Mouse (Mus musculus): Measurements from ENCODE around the gene Sestd1. TPM values are rescaled to one million over a fixed set of nuclear protein-coding genes. Genes with fewer than 3 reads are reported as not detected.

The Sestd1 gene
- total and polyA plus RNA-seq, 2 experiments from 2014 or later, result 21.0 to 41.3 TPM

DNA sequence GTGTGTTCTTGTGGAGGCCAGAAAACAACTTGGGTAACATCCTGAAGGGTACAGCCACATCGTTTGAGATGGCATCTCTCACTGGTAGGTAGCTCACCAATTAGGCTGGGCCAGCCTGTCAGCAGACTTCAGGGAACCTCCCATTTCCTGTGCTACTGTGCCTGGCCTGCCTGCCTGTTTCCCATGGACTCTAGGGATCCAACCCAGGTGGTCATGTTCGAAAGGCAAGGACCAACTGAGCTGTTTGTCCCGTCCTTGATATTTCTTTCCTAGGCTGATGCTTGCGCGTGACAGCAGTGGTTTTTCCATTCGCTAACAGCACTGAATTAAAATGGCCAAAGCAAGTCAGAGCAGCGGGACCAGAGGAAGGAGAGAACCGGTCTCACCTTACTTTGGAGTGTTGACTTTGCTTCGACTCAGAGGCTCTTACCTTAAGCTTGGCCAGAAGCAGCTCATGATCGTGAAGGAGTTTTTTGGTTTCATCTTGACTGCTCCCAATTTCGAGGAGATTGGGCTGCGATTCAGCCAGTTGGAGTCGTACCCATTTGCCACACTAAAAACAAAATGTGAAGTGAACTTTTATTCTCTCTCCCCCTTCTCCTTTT lies 112.2 kb downstream of the Sestd1 start:
- no peak for ATAC-seq
- Histone ChIP-seq H3K4me3 (ENCODE audit: low read length) (no peak overlapping the region), H3K4me1 (ENCODE audit: insufficient read depth, low read length) (no peaks in the 10 kb centered on the region), H3K27ac (no peak overlapping the region), H3K9ac (replicated peaks; ENCODE audit: low read length) (no peak overlapping the region), H3K27me3 (ENCODE audit: insufficient read depth, low read length) (no peaks in the 10 kb centered on the region), H3K9me3 (ENCODE audit: low read length) (no peaks in the 10 kb centered on the region), H3K36me3 (ENCODE audit: insufficient read depth, low read length) (no peaks in the 10 kb centered on the region), H3K4me2 (ENCODE audit: low read depth, low read length) (no peak overlapping the region)
- DNase-seq (ENCODE audit: low spot score), result no peak
- 90% methylated on average over 13 of the region's 13 CpGs for WGBS
- no peak for TF ChIP-seq CTCF (IDR thresholded peaks at IDR 0.05; ENCODE audit: low read depth)

DNA sequence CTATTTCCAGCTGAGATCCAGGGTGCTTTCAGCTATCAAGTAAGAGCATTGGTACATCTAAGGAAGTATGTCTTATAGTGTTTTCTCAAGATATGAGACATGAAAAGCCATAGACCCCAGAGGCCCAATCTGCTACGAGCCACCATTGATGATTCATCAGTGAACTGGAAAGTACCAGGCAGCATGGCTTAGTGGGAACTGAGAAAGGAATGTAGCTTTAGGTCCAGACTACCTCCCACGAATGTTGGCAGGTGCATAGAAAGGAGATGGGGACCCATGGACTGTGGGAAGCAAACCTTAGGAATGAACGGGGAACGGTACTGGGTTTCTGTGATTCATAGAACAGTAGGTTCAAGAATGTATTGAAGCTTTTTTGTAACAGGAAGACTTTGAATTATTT lies 114.0 kb downstream of the Sestd1 start:
- Histone ChIP-seq H3K4me3 (ENCODE audit: low read length) (no peak overlapping the region), H3K9me3 (ENCODE audit: low read length) (no peaks in the 10 kb centered on the region), H3K27me3 (ENCODE audit: insufficient read depth, low read length) (no peaks in the 10 kb centered on the region), H3K27ac (no peak overlapping the region), H3K9ac (replicated peaks; ENCODE audit: low read length) (no peak overlapping the region), H3K4me1 (ENCODE audit: insufficient read depth, low read length) (no peaks in the 10 kb centered on the region), H3K36me3 (ENCODE audit: insufficient read depth, low read length) (no peaks in the 10 kb centered on the region), H3K4me2 (ENCODE audit: low read depth, low read length) (no peak overlapping the region)
- TF ChIP-seq CTCF (IDR thresholded peaks at IDR 0.05; ENCODE audit: low read depth), result no peak
- ATAC-seq, result no peak
- WGBS, result 73% methylated on average over 4 of the region's 4 CpGs
- DNase-seq (ENCODE audit: low spot score), result no peak

DNA sequence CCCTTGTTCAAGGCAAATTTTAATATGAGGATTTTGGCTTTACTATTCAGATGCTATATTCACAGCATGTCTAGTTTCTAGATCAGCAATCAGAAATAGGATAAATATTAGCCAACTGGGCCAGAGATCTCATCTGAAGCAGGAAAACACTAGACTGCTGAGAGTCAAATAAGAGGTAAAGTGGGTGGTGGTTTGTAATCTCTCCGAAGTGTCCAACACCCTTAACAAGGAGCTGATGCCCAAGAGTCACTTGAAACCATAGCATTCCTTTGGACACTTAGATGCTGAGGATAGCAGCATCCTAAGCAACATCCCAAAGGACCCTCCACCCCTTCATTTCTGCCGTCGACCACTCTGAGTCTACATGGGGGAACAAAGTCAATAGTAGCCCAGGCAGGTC lies 115.7 kb downstream of the Sestd1 start:
- H3K9ac ChIP-seq (replicated peaks; ENCODE audit: low read length), result no peak overlapping the region
- H3K4me1 ChIP-seq (ENCODE audit: insufficient read depth, low read length), result no peaks in the 10 kb centered on the region
- H3K27me3 ChIP-seq (ENCODE audit: insufficient read depth, low read length), result no peaks in the 10 kb centered on the region
- WGBS, result 88% methylated on average over 3 of the region's 3 CpGs
- TF ChIP-seq CTCF (IDR thresholded peaks at IDR 0.05; ENCODE audit: low read depth), result no peak
- no peak overlapping the region for H3K4me2 ChIP-seq (ENCODE audit: low read depth, low read length)
- H3K4me3 ChIP-seq (ENCODE audit: low read length), result no peak overlapping the region
- H3K9me3 ChIP-seq (ENCODE audit: low read length), result no peaks in the 10 kb centered on the region
- ATAC-seq, result no peak
- DNase-seq (ENCODE audit: low spot score), result no peak
- H3K36me3 ChIP-seq (ENCODE audit: insufficient read depth, low read length), result no peaks in the 10 kb centered on the region
- H3K27ac ChIP-seq, result no peak overlapping the region

DNA sequence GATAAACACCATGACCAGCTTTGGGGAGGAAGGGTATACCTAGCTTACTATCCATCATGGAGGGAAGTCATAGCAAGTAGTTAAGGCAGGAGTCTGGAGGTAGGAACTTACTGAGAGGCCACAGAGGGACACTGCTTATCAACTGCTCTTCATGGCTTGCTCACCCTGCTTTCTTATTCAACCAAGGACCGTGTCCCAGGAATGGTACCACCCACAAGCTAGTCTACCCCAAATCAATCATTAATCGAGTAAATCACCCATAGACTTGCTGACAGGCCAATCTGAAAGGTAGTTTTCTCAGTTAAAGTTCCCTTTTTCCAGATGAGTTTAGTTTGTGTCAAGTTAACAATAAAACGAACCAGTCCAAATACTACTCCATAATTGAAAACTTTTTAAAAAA lies 117.0 kb downstream of the Sestd1 start:
- DNase-seq (ENCODE audit: low spot score), result no peak
- no peak overlapping the region for H3K4me3 ChIP-seq (ENCODE audit: low read length)
- no peaks in the 10 kb centered on the region for H3K4me1 ChIP-seq (ENCODE audit: insufficient read depth, low read length)
- H3K9me3 ChIP-seq (ENCODE audit: low read length), result no peaks in the 10 kb centered on the region
- no peak for ATAC-seq
- no peak overlapping the region for H3K27ac ChIP-seq
- no peak overlapping the region for H3K4me2 ChIP-seq (ENCODE audit: low read depth, low read length)
- no peak overlapping the region for H3K9ac ChIP-seq (replicated peaks; ENCODE audit: low read length)
- H3K27me3 ChIP-seq (ENCODE audit: insufficient read depth, low read length), result no peaks in the 10 kb centered on the region
- WGBS, result 87% methylated on average over 3 of the region's 3 CpGs
- no peaks in the 10 kb centered on the region for H3K36me3 ChIP-seq (ENCODE audit: insufficient read depth, low read length)
- TF ChIP-seq CTCF (IDR thresholded peaks at IDR 0.05; ENCODE audit: low read depth), result no peak

DNA sequence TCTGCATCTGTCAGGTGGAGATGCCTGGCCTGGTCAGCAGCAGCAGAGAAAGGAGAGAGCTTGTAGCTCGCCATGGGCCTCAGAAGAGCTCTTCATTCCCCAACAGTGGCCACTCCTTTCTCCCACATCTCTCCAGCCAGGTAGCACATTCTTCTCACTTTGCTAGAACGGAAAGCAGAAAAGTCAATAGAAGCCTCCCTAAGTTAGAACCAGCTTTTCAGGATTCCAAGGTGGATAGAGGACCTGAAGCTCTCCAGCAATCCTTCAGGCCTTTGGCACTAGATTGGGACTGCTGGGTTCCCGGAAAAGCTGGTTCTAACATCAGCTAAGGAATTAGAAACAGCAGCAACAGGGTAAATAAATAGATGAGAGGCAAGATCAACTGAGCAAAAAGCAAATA lies 118.3 kb downstream of the Sestd1 start:
- H3K9ac ChIP-seq (replicated peaks; ENCODE audit: low read length), result no peak overlapping the region
- H3K4me3 ChIP-seq (ENCODE audit: low read length), result no peak overlapping the region
- H3K27ac ChIP-seq, result no peak overlapping the region
- 84% methylated on average over 3 of the region's 3 CpGs for WGBS
- no peaks in the 10 kb centered on the region for H3K4me1 ChIP-seq (ENCODE audit: insufficient read depth, low read length)
- H3K9me3 ChIP-seq (ENCODE audit: low read length), result no peaks in the 10 kb centered on the region
- ATAC-seq (no peak), DNase-seq (ENCODE audit: low spot score) (no peak)
- H3K4me2 ChIP-seq (ENCODE audit: low read depth, low read length), result no peak overlapping the region
- H3K27me3 ChIP-seq (ENCODE audit: insufficient read depth, low read length), result no peaks in the 10 kb centered on the region
- no peaks in the 10 kb centered on the region for H3K36me3 ChIP-seq (ENCODE audit: insufficient read depth, low read length)
- TF ChIP-seq CTCF (IDR thresholded peaks at IDR 0.05; ENCODE audit: low read depth), result no peak

DNA sequence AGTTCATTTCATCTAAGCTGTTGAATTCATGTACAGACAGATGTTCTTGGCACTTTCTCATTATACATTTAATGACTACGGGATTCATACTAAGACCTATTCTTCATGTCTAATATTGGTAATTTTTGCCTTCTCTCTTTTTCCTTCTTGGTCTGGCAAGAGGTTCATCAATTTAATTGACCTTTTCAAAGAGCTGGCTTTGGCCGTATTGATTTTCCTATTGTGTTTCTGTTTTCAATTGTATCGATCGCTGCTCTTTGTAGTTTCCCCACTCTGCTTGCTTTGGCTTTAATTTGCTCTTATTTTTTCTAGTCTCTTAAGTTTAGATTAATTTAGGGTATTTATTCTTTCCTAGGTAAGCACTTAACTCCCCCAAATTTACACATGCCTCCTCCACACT lies 122.8 kb downstream of the Sestd1 start:
- no peak for ATAC-seq
- no peak for DNase-seq (ENCODE audit: low spot score)
- Histone ChIP-seq H3K27me3 (ENCODE audit: insufficient read depth, low read length) (no peaks in the 10 kb centered on the region), H3K9me3 (ENCODE audit: low read length) (no peaks in the 10 kb centered on the region), H3K27ac (no peak overlapping the region), H3K4me1 (ENCODE audit: insufficient read depth, low read length) (no peaks in the 10 kb centered on the region), H3K4me3 (ENCODE audit: low read length) (no peak overlapping the region), H3K9ac (replicated peaks; ENCODE audit: low read length) (no peak overlapping the region), H3K4me2 (ENCODE audit: low read depth, low read length) (no peak overlapping the region), H3K36me3 (ENCODE audit: insufficient read depth, low read length) (no peaks in the 10 kb centered on the region)
- no peak for TF ChIP-seq CTCF (IDR thresholded peaks at IDR 0.05; ENCODE audit: low read depth)
- 91% methylated on average over 4 of the region's 4 CpGs for WGBS

DNA sequence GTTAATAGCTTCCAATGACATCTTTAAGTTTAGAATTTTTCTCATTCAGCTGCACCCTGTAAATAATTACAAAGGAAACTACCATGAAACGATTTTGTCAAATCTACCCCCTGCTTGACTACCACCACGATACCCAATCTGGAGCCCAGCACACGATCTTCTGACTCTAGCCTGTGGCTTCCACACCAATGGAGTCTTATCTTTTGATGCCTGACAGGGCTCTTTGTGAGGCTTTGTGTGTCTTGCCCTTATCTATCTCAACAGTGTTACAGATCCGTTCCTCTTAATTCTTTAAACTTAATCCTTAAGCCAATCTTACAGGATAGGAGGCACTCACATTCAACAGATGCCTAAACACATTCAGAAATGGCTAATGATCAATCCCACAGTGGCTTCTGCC lies 126.3 kb downstream of the Sestd1 start:
- 66% methylated on average over 4 of the region's 4 CpGs for WGBS
- no peaks in the 10 kb centered on the region for H3K27me3 ChIP-seq (ENCODE audit: insufficient read depth, low read length)
- no peaks in the 10 kb centered on the region for H3K36me3 ChIP-seq (ENCODE audit: insufficient read depth, low read length)
- ATAC-seq (no peak), DNase-seq (ENCODE audit: low spot score) (no peak)
- H3K4me1 ChIP-seq (ENCODE audit: insufficient read depth, low read length), result peaks cover 5% of the 10 kb centered on the region; the same call in 1 of the 2 replicates
- no peak overlapping the region for H3K9ac ChIP-seq (replicated peaks; ENCODE audit: low read length)
- H3K9me3 ChIP-seq (ENCODE audit: low read length), result no peaks in the 10 kb centered on the region
- H3K4me2 ChIP-seq (ENCODE audit: low read depth, low read length), result no peak overlapping the region
- no peak overlapping the region for H3K27ac ChIP-seq
- TF ChIP-seq CTCF (IDR thresholded peaks at IDR 0.05; ENCODE audit: low read depth), result no peak
- H3K4me3 ChIP-seq (ENCODE audit: low read length), result no peak overlapping the region

Measured in hindbrain, postnatal 0 days (tissue).